ENCODE assay signal across 16 mouse cellular contexts in the genomic region with DNA sequence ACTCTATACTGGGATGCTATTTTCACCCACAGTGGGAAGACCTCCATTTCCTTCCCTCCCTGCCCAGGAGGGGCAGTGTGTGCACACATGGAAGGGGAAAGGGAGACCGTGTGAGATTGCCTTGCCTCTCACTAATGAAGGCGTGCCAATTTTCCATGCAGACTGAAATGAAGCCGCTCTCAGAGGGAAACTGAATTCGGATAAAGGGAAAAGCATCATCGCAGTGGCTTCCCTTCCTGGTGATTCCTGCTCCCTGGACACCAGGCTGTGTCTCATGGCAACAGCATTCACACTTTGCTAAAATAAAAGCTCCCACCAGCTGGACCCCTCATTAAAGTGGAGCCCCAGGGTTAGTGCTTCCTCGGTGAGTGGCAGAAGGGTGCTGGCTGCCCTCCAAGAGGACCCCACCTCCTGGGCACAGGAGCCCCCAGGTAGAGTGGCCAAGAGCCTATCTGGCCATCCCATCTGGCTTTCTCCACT. TPM values are rescaled to one million over a fixed set of nuclear protein-coding genes. Genes with fewer than 3 reads are reported as not detected.
A peak's percentile ranks its signal among the peaks of the same experiment; 100 is the strongest.
DNase-seq lines count a peak whose midpoint lies in the region; ATAC-seq and TF ChIP-seq lines count a peak whose summit lies in the region.
"Had no signal": no experiment of that assay in that cellular context is flagged by ENCODE, and none has a peak within 500 bp of the region (broad histone marks: within the 10 kb centered on the region; RNA-seq: fewer than 3 reads in every experiment).

No protein-coding gene starts in this region.

- no peak for TF ChIP-seq POLR2A in liver, adult 2 months (IDR thresholded peaks at IDR 0.05; ENCODE audit: extremely low read depth, insufficient read depth, low read length)

- no peaks in the 10 kb centered on the region for H3K36me3 ChIP-seq in heart, postnatal 0 days (replicated peaks; ENCODE audit: control insufficient read depth, insufficient read depth, low read length)
- H3K36me3 ChIP-seq in liver, adult 2 months (ENCODE audit: control insufficient read depth, insufficient read depth, low read length): no peaks in the 10 kb centered on the region
- H3K36me3 ChIP-seq in liver, embryonic 11.5 days (ENCODE audit: control insufficient read depth, insufficient read depth, low read length): no peaks in the 10 kb centered on the region
- H3K36me3 ChIP-seq in hindbrain, postnatal 0 days (ENCODE audit: insufficient read depth, low read length): no peaks in the 10 kb centered on the region
- H3K36me3 ChIP-seq: limb, embryonic 13.5 days had no signal

- H3K9ac ChIP-seq in heart, postnatal 0 days (replicated peaks; ENCODE audit: low read depth, low read length): no peak overlapping the region
- no peak overlapping the region for H3K9ac ChIP-seq in liver, adult 2 months (ENCODE audit: low read depth, low read length)
- H3K9ac ChIP-seq in liver, embryonic 11.5 days (ENCODE audit: low read depth, low read length): no peak overlapping the region
- no peak overlapping the region for H3K9ac ChIP-seq in hindbrain, postnatal 0 days (replicated peaks; ENCODE audit: low read length)
- H3K9ac ChIP-seq: limb, embryonic 13.5 days had no signal

- no peak overlapping the region for H3K4me2 ChIP-seq in heart, postnatal 0 days (ENCODE audit: low read depth, low read length)
- H3K4me2 ChIP-seq in liver, embryonic 11.5 days: no peak overlapping the region
- H3K4me2 ChIP-seq in hindbrain, postnatal 0 days (ENCODE audit: low read depth, low read length): no peak overlapping the region
- H3K4me2 ChIP-seq: limb, embryonic 13.5 days had no signal

- intact Hi-C loops in heart, postnatal 36 days (cut with DNase I): no loop called here

- peak; percentile 58; the same call in 1 of the 2 replicates for ATAC-seq in heart, postnatal 0 days (ENCODE audit: insufficient read depth, low read depth)
- no peak for ATAC-seq in liver, embryonic 11.5 days (replicated peaks; ENCODE audit: low FRiP score)
- peak; percentile 72 for ATAC-seq in hindbrain, postnatal 0 days
- ATAC-seq in megakaryocyte-erythroid progenitor cell, adult 5-6 weeks (replicated peaks; ENCODE audit: low FRiP score, low TSS enrichment, poor library complexity, severe bottlenecking): no peak

- TF ChIP-seq CTCF in heart, postnatal 0 days (IDR thresholded peaks at IDR 0.05; ENCODE audit: low read depth): peak; percentile 55
- TF ChIP-seq CTCF in liver, adult 2 months (IDR thresholded peaks at IDR 0.05; ENCODE audit: low read depth, low read length): 0 out of 2 replicates have a peak, but pooled peaks have one; percentile 25
- peak; percentile 75 for TF ChIP-seq CTCF in hindbrain, postnatal 0 days (IDR thresholded peaks at IDR 0.05; ENCODE audit: low read depth)

- H3K27ac ChIP-seq in heart, postnatal 0 days (ENCODE audit: low read depth): no peak overlapping the region
- no peak overlapping the region for H3K27ac ChIP-seq in liver, adult 2 months (replicated peaks; ENCODE audit: insufficient read depth, low read depth, low read length)
- no peak overlapping the region for H3K27ac ChIP-seq in liver, embryonic 11.5 days (ENCODE audit: low read depth, low read length)
- H3K27ac ChIP-seq in hindbrain, postnatal 0 days: no peak overlapping the region
- H3K27ac ChIP-seq: limb, embryonic 13.5 days had no signal

- no peak overlapping the region for H3K4me3 ChIP-seq in heart, postnatal 0 days (ENCODE audit: low read depth, low read length)
- no peak overlapping the region for H3K4me3 ChIP-seq in liver, adult 2 months (ENCODE audit: insufficient read depth, low read depth, low read length)
- H3K4me3 ChIP-seq in liver, embryonic 11.5 days (ENCODE audit: low read depth, low read length): no peak overlapping the region
- no peak overlapping the region for H3K4me3 ChIP-seq in hindbrain, postnatal 0 days (ENCODE audit: low read length)
- H3K4me3 ChIP-seq: erythroblast, embryonic 14.5 days; limb, embryonic 13.5 days had no signal

- 0 out of 2 replicates have a peak, but pooled peaks cover 4% of the 10 kb centered on the region for H3K4me1 ChIP-seq in heart, postnatal 0 days (ENCODE audit: control insufficient read depth, insufficient read depth)
- no peaks in the 10 kb centered on the region for H3K4me1 ChIP-seq in liver, adult 2 months (ENCODE audit: control insufficient read depth, insufficient read depth, low read length)
- no peaks in the 10 kb centered on the region for H3K4me1 ChIP-seq in liver, embryonic 11.5 days (replicated peaks; ENCODE audit: control insufficient read depth, insufficient read depth, low read length)
- peaks cover 10% of the 10 kb centered on the region; the same call in 1 of the 2 replicates for H3K4me1 ChIP-seq in hindbrain, postnatal 0 days (ENCODE audit: insufficient read depth, low read length)

- no peaks in the 10 kb centered on the region for H3K79me2 ChIP-seq in liver, adult 2 months (ENCODE audit: control insufficient read depth, insufficient read depth, low read length)

- H3K9me3 ChIP-seq in heart, postnatal 0 days (replicated peaks; ENCODE audit: control insufficient read depth, low read length): no peaks in the 10 kb centered on the region
- no peaks in the 10 kb centered on the region for H3K9me3 ChIP-seq in liver, embryonic 11.5 days (ENCODE audit: control insufficient read depth, low read length)
- H3K9me3 ChIP-seq in hindbrain, postnatal 0 days (ENCODE audit: low read length): no peaks in the 10 kb centered on the region
- H3K9me3 ChIP-seq: limb, embryonic 13.5 days had no signal

- peaks cover 21% of the 10 kb centered on the region for H3K27me3 ChIP-seq in heart, postnatal 0 days (ENCODE audit: control insufficient read depth, insufficient read depth, low read length)
- H3K27me3 ChIP-seq in liver, adult 2 months (ENCODE audit: control insufficient read depth, insufficient read depth, low read length): no peaks in the 10 kb centered on the region
- H3K27me3 ChIP-seq in liver, embryonic 11.5 days (replicated peaks; ENCODE audit: control insufficient read depth, insufficient read depth, low read length): peaks cover 14% of the 10 kb centered on the region; the same call in 1 of the 2 replicates
- H3K27me3 ChIP-seq in hindbrain, postnatal 0 days (ENCODE audit: insufficient read depth, low read length): no peaks in the 10 kb centered on the region

- WGBS in heart, postnatal 0 days: 45% methylated on average over 6 of the region's 6 CpGs
- WGBS in liver, adult 2 months: 67% methylated on average over 6 of the region's 6 CpGs
- 65% methylated on average over 6 of the region's 6 CpGs for WGBS in liver, embryonic 11.5 days
- 21% methylated on average over 6 of the region's 6 CpGs for WGBS in hindbrain, postnatal 0 days

- no peak for DNase-seq in heart, postnatal 0 days (ENCODE audit: low spot score)
- no peak for DNase-seq in heart, postnatal 36 days
- DNase-seq in liver, adult 2 months (ENCODE audit: extremely low read depth, low read depth, low spot score): no peak
- DNase-seq in liver, embryonic 11.5 days (ENCODE audit: low spot score): no peak
- peak; percentile 42 to 68 for DNase-seq in right cerebral cortex, postnatal 10 days (ENCODE audit: low spot score in 2 of 2)
- DNase-seq in right cerebral cortex, postnatal 36 days (ENCODE audit: low spot score in 2 of 2): no peak
- DNase-seq in hindbrain, postnatal 0 days (ENCODE audit: low spot score): peak; percentile 76
- DNase-seq: gastrocnemius, postnatal 14 days; kidney, adult 9 months; layer of hippocampus, adult 9-11 months; right cerebral cortex, postnatal 25 days; thymus, postnatal 4 days had no signal

- TF ChIP-seq EP300 in heart, postnatal 0 days (IDR thresholded peaks at IDR 0.05; ENCODE audit: low read depth): no peak

RNA-seq across cellular contexts. Expression of a gene that starts 9.7 kb away (rescaled TPM):
- 0.73 TPM in 1 of 2 replicates, not detected in the other for total RNA-seq in heart, postnatal 0 days (2014; rRNA removed; ENCODE audit: low replicate concordance)
- polyA plus RNA-seq in heart, postnatal 0 days (2015; fragmentation: Nextera tagmentation; extraction: Ambion mirVana): 0.12 and 0.29 TPM in 2 replicates
- total RNA-seq in heart, postnatal 36 days (2021): 1 to 10 TPM; 5.6 to 5.7 TPM
- 0.87 and 1.5 TPM in 2 replicates for total RNA-seq in liver, adult 2 months (2014; rRNA removed)
- 4.0 and 5.1 TPM in 2 replicates for polyA plus RNA-seq in liver, adult 2 months (2012; rRNA removed)
- not detected in 2 replicates for polyA plus RNA-seq in liver, embryonic 11.5 days (2014; fragmentation: Nextera tagmentation; extraction: Ambion mirVana)
- 30.3 and 34.5 TPM in 2 replicates for total RNA-seq in hindbrain, postnatal 0 days (2014; rRNA removed)
- polyA plus RNA-seq in hindbrain, postnatal 0 days (2015; fragmentation: Nextera tagmentation; extraction: Ambion mirVana): 3.4 and 4.6 TPM in 2 replicates
- total RNA-seq in megakaryocyte-erythroid progenitor cell, adult 5-6 weeks (2014; fragmentation: Nextera tagmentation): 2.3 and 2.8 TPM in 2 replicates
- not detected in 2 replicates for total RNA-seq in megakaryocyte-erythroid progenitor cell, adult 5-6 weeks (2017)
- polyA plus RNA-seq: erythroblast, embryonic 14.5 days; heart, embryonic 14.5 days had no signal

Comparison
In these comparisons a context has a peak if more than half of its experiments do, and no peak if none do; other contexts are left out.
1. DNase-seq: peak in right cerebral cortex, postnatal 10 days (2 of 2) and hindbrain, postnatal 0 days (single experiment); none in heart, postnatal 0 days (single experiment), heart, postnatal 36 days (0 of 2), liver, adult 2 months (single experiment), liver, embryonic 11.5 days (single experiment) and right cerebral cortex, postnatal 36 days (0 of 2).
2. ATAC-seq: peak in heart, postnatal 0 days (single experiment) and hindbrain, postnatal 0 days (single experiment); none in liver, embryonic 11.5 days (single experiment) and megakaryocyte-erythroid progenitor cell, adult 5-6 weeks (single experiment).
3. CTCF ChIP-seq: peak in every context shown above with its lines; median percentile 75 in hindbrain, postnatal 0 days; 55 in heart, postnatal 0 days; 25 in liver, adult 2 months.